In genomic region chr3:85878911-85879310, GRCm38 (mm10) we compare ENCODE assay signal across 32 mouse cellular contexts. TPM values are rescaled to one million over a fixed set of nuclear protein-coding genes. Genes with fewer than 3 reads are reported as not detected.
DNase-seq lines count a peak whose midpoint lies in the region; ATAC-seq and TF ChIP-seq lines count a peak whose summit lies in the region.
"Had no signal": no experiment of that assay in that cellular context is flagged by ENCODE, and none has a peak within 500 bp of the region (broad histone marks: within the 10 kb centered on the region; RNA-seq: fewer than 3 reads in every experiment).

No protein-coding gene starts in this region.

- no peaks in the 10 kb centered on the region for H3K36me3 ChIP-seq in heart, embryonic 16.5 days (ENCODE audit: control insufficient read depth, insufficient read depth)
- no peaks in the 10 kb centered on the region for H3K36me3 ChIP-seq in lung, embryonic 16.5 days (ENCODE audit: control insufficient read depth, insufficient read depth, low read length)
- H3K36me3 ChIP-seq: embryonic facial prominence, embryonic 10.5 days; embryonic facial prominence, embryonic 15.5 days; forebrain, embryonic 12.5 days; G1E; hindbrain, embryonic 10.5 days; hindbrain, embryonic 15.5 days; limb, embryonic 13.5 days; midbrain, embryonic 10.5 days; neural tube, embryonic 12.5 days had no signal

- TF ChIP-seq CTCF in lung, adult 2 months (IDR thresholded peaks at IDR 0.05; ENCODE audit: insufficient read depth, low read length) = no peak

- H3K4me2 ChIP-seq in heart, embryonic 16.5 days (ENCODE audit: low read depth, low read length) = no peak overlapping the region
- no peak overlapping the region for H3K4me2 ChIP-seq in lung, embryonic 16.5 days (ENCODE audit: low read depth, low read length)
- H3K4me2 ChIP-seq: embryonic facial prominence, embryonic 15.5 days; forebrain, embryonic 12.5 days; hindbrain, embryonic 15.5 days; limb, embryonic 13.5 days; liver, embryonic 11.5 days; neural tube, embryonic 12.5 days had no signal

- no peaks in the 10 kb centered on the region for H3K27me3 ChIP-seq in heart, embryonic 16.5 days (ENCODE audit: control insufficient read depth, insufficient read depth, low read length)
- no peaks in the 10 kb centered on the region for H3K27me3 ChIP-seq in lung, embryonic 16.5 days (ENCODE audit: control insufficient read depth, insufficient read depth, low read depth, low read length)
- H3K27me3 ChIP-seq: embryonic facial prominence, embryonic 15.5 days; hindbrain, embryonic 15.5 days; limb, embryonic 13.5 days; neural tube, embryonic 12.5 days had no signal

- H3K9me3 ChIP-seq in heart, embryonic 16.5 days (replicated peaks; ENCODE audit: control insufficient read depth, low read length) = no peaks in the 10 kb centered on the region
- H3K9me3 ChIP-seq in lung, embryonic 16.5 days (ENCODE audit: control insufficient read depth, low read length) = no peaks in the 10 kb centered on the region
- H3K9me3 ChIP-seq: embryonic facial prominence, embryonic 10.5 days; embryonic facial prominence, embryonic 15.5 days; forebrain, embryonic 12.5 days; G1E; hindbrain, embryonic 10.5 days; hindbrain, embryonic 15.5 days; limb, embryonic 13.5 days; midbrain, embryonic 10.5 days; neural tube, embryonic 12.5 days had no signal

- peak; percentile 85 for DNase-seq in heart, adult 11 months
- no peak for DNase-seq in heart, adult 8-10 months (ENCODE audit: low spot score)
- no peak for DNase-seq in heart, postnatal 25 days (ENCODE audit: low spot score)
- no peak for DNase-seq in lung, adult 2 months
- DNase-seq in heart, postnatal 10 days = peak; percentile 48 to 49
- no peak for DNase-seq in urinary bladder, postnatal 36 days (ENCODE audit: low spot score in 2 of 2)
- DNase-seq: adrenal gland, adult 8-10 months; cerebellum, adult 2 months; cerebellum, postnatal 14 days; forebrain, postnatal 0 days; gastrocnemius, postnatal 14 days; kidney, adult 18-20 months; kidney, postnatal 14 days; right cerebral cortex, adult 18-20 months; spleen, adult 18-20 months; thymus, postnatal 14 days had no signal

- peak overlapping the region; percentile 71 for H3K27ac ChIP-seq in heart, embryonic 16.5 days (ENCODE audit: low read length)
- peak overlapping the region; percentile 24; the same call in 1 of the 2 replicates for H3K27ac ChIP-seq in lung, embryonic 16.5 days (ENCODE audit: low read length)
- H3K27ac ChIP-seq: embryonic facial prominence, embryonic 10.5 days; embryonic facial prominence, embryonic 15.5 days; forebrain, embryonic 12.5 days; hindbrain, embryonic 10.5 days; hindbrain, embryonic 15.5 days; layer of hippocampus, adult 2 months; limb, embryonic 13.5 days; midbrain, embryonic 10.5 days; neural tube, embryonic 12.5 days had no signal

- no peak overlapping the region for H3K9ac ChIP-seq in heart, embryonic 16.5 days (ENCODE audit: low read length)
- no peak overlapping the region for H3K9ac ChIP-seq in lung, embryonic 16.5 days (ENCODE audit: low read length)
- H3K9ac ChIP-seq: embryonic facial prominence, embryonic 15.5 days; forebrain, embryonic 12.5 days; forebrain, postnatal 0 days; hindbrain, embryonic 15.5 days; limb, embryonic 13.5 days; neural tube, embryonic 12.5 days had no signal

- 34% methylated on average over 5 of the region's 5 CpGs for WGBS in heart, embryonic 16.5 days
- 42% methylated on average over 5 of the region's 5 CpGs for WGBS in lung, embryonic 16.5 days
- WGBS in lung, adult 2 months = 54% methylated on average over 5 of the region's 5 CpGs

- intact Hi-C loops in heart, postnatal 25 days (cut with DNase I) = no loop called here
- intact Hi-C loops in heart, postnatal 10 days (cut with DNase I) = no loop called here

- TF ChIP-seq POLR2A in lung, adult 2 months (IDR thresholded peaks at IDR 0.05; ENCODE audit: borderline replicate concordance, extremely low read depth, low read depth, low read length) = no peak

- H3K4me3 ChIP-seq in heart, embryonic 16.5 days (ENCODE audit: low read length) = no peak overlapping the region
- no peak overlapping the region for H3K4me3 ChIP-seq in lung, embryonic 16.5 days (ENCODE audit: low read length)
- no peak overlapping the region for H3K4me3 ChIP-seq in lung, adult 2 months (replicated peaks; ENCODE audit: extremely low read depth, low read depth, low read length)
- H3K4me3 ChIP-seq: embryonic facial prominence, embryonic 10.5 days; embryonic facial prominence, embryonic 15.5 days; forebrain, embryonic 12.5 days; hindbrain, embryonic 10.5 days; hindbrain, embryonic 15.5 days; layer of hippocampus, adult 2 months; limb, embryonic 13.5 days; midbrain, embryonic 10.5 days; myocyte; neural tube, embryonic 12.5 days had no signal

- 0 out of 2 replicates have a peak, but pooled peaks have one; percentile 49 for ATAC-seq in heart, embryonic 16.5 days (replicated peaks; ENCODE audit: extremely low read depth, insufficient read depth, low FRiP score)
- ATAC-seq in lung, embryonic 16.5 days (ENCODE audit: low read depth) = peak; percentile 43; the same call in 1 of the 2 replicates
- ATAC-seq: forebrain, postnatal 0 days had no signal

- H3K4me1 ChIP-seq in heart, embryonic 16.5 days (ENCODE audit: control insufficient read depth, insufficient read depth, low read length) = peaks cover 30% of the 10 kb centered on the region
- no peaks in the 10 kb centered on the region; the same call in 1 of the 2 replicates for H3K4me1 ChIP-seq in lung, embryonic 16.5 days (replicated peaks; ENCODE audit: control insufficient read depth, insufficient read depth, low read length)
- H3K4me1 ChIP-seq in lung, adult 2 months (ENCODE audit: control insufficient read depth, insufficient read depth, low read length) = peaks cover 9% of the 10 kb centered on the region
- H3K4me1 ChIP-seq: embryonic facial prominence, embryonic 10.5 days; embryonic facial prominence, embryonic 15.5 days; forebrain, embryonic 12.5 days; hindbrain, embryonic 10.5 days; hindbrain, embryonic 15.5 days; limb, embryonic 13.5 days; midbrain, embryonic 10.5 days; neural tube, embryonic 12.5 days had no signal

RNA-seq across cellular contexts. Expression of gene Glt28d2, which starts 8.4 kb away (rescaled TPM):
- total RNA-seq in heart, adult 8-10 months (2022) = 1 to 10 TPM; 4.4 to 7.7 (median 5.2) TPM
- polyA plus RNA-seq in heart, embryonic 16.5 days (2015; fragmentation: Nextera tagmentation; extraction: Ambion mirVana) = 2.8 and 2.9 TPM in 2 replicates
- total RNA-seq in heart, postnatal 25 days (2021) = 1 to 10 TPM; 3.9 to 5.0 TPM
- 2.0 and 2.5 TPM in 2 replicates for polyA plus RNA-seq in lung, embryonic 16.5 days (2015; fragmentation: Nextera tagmentation; extraction: Ambion mirVana)
- 1.9 and 2.6 TPM in 2 replicates for polyA plus RNA-seq in lung, adult 2 months (2012; rRNA removed)
- total RNA-seq in heart, postnatal 10 days (2021) = 1 to 10 TPM; 4.9 to 6.8 TPM
- total RNA-seq: G1E; granulocyte monocyte progenitor cell, adult 5-6 weeks; megakaryocyte progenitor cell, adult 5-6 weeks had no signal
- polyA plus RNA-seq: G1E; midbrain, embryonic 10.5 days had no signal

RNA-seq across cellular contexts. Expression of gene Gm37240, which starts 8.4 kb away (rescaled TPM):
- 10 to 100 TPM; 36.8 to 49.5 (median 39.2) TPM for total RNA-seq in heart, adult 8-10 months (2022)
- 18.4 and 19.3 TPM in 2 replicates for polyA plus RNA-seq in heart, embryonic 16.5 days (2015; fragmentation: Nextera tagmentation; extraction: Ambion mirVana)
- 10 to 100 TPM; 38.8 to 39.2 TPM for total RNA-seq in heart, postnatal 25 days (2021)
- 4.6 and 8.0 TPM in 2 replicates for polyA plus RNA-seq in lung, embryonic 16.5 days (2015; fragmentation: Nextera tagmentation; extraction: Ambion mirVana)
- 11.8 and 16.9 TPM in 2 replicates for polyA plus RNA-seq in lung, adult 2 months (2012; rRNA removed)
- total RNA-seq in heart, postnatal 10 days (2021) = 10 to 100 TPM; 21.2 to 37.3 TPM
- total RNA-seq: G1E; granulocyte monocyte progenitor cell, adult 5-6 weeks; megakaryocyte progenitor cell, adult 5-6 weeks had no signal
- polyA plus RNA-seq: G1E had no signal

Comparison
In these comparisons a context has a peak if more than half of its experiments do, and no peak if none do; other contexts are left out.
1. DNase-seq: peak in heart, adult 11 months (single experiment) and heart, postnatal 10 days (2 of 2); none in heart, adult 8-10 months (single experiment), heart, postnatal 25 days (single experiment), lung, adult 2 months (single experiment) and urinary bladder, postnatal 36 days (0 of 2).